Mouse (Mus musculus) CH12.LX (cell line): ENCODE results near the gene Krt16. TPM values are rescaled to one million over a fixed set of nuclear protein-coding genes. Genes with fewer than 3 reads are reported as not detected.

Source experiments
- DNase-seq: peaks from one replicate; pipeline ENCODE4 v3.0.0-alpha.2; 2013; ENCODE audit errors: extremely low read depth
- H3K27ac ChIP-seq: 2 replicates; pipeline ENCODE4 v1.5.1; 2012; ENCODE audit warnings: low read depth, mild to moderate bottlenecking, control low read depth, moderate library complexity; ENCODE audit not compliant: insufficient read depth
- H3K27me3 ChIP-seq: replicated peaks from 2 replicates; pipeline ENCODE3; 2012; ENCODE audit warnings: inconsistent platforms
- H3K36me3 ChIP-seq, 2 experiments: replicated peaks in 1 of 2; 2 replicates each; pipeline versions ENCODE3 to v1.6.1; 2012; ENCODE audit warnings: inconsistent platforms in 1 of 2, low read length in 1 of 2, mild to moderate bottlenecking in 1 of 2, mixed read lengths in 1 of 2, moderate library complexity in 1 of 2; ENCODE audit not compliant: control insufficient read depth in 1 of 2, insufficient read depth in 1 of 2
- H3K4me1 ChIP-seq, 2 experiments: 2 replicates each; pipeline ENCODE4 v1.6.1; 2012; ENCODE audit warnings: inconsistent platforms in 1 of 2, moderate library complexity in 1 of 2; ENCODE audit not compliant: insufficient read depth in 2 of 2, control insufficient read depth in 1 of 2
- H3K4me2 ChIP-seq: 2 replicates; pipeline ENCODE4 v1.6.1; 2012; ENCODE audit warnings: low read depth, mild to moderate bottlenecking, control low read depth; ENCODE audit not compliant: poor library complexity, insufficient read depth, severe bottlenecking
- H3K4me3 ChIP-seq, 3 experiments: fragments of 150-350 bp in 1 of 3; sonication (generic) in 1 of 3; replicated peaks in 1 of 3; 2 replicates each; pipeline versions ENCODE3 to v1.5.1; 2011 to 2012; ENCODE audit warnings: low read depth in 2 of 3, low read length in 2 of 3, mild to moderate bottlenecking in 2 of 3, moderate library complexity in 2 of 3, control low read depth in 1 of 3, improper control_type of control experiment in 1 of 3, inconsistent platforms in 1 of 3, mixed read lengths in 1 of 3; ENCODE audit not compliant: poor library complexity in 1 of 3
- H3K79me2 ChIP-seq: replicated peaks from 2 replicates; pipeline ENCODE4 v1.6.1; 2012; ENCODE audit warnings: mild to moderate bottlenecking, moderate library complexity; ENCODE audit not compliant: control insufficient read depth, poor library complexity, insufficient read depth, severe bottlenecking; ENCODE audit errors: extremely low read depth
- H3K9ac ChIP-seq: 2 replicates; pipeline ENCODE4 v1.6.1; 2012; ENCODE audit warnings: low read depth, mild to moderate bottlenecking, control low read depth, moderate library complexity; ENCODE audit not compliant: insufficient read depth
- H3K9me3 ChIP-seq: replicated peaks from 2 replicates; pipeline ENCODE3; 2012; ENCODE audit warnings: low read length, inconsistent platforms, mixed read lengths
- CHD1 ChIP-seq: IDR thresholded peaks from 2 replicates; pipeline ENCODE4 v1.6.1; 2012; ENCODE audit warnings: low read depth, low read length, improper control_type of control experiment, inconsistent platforms
- ETS1 ChIP-seq: conservative IDR thresholded peaks from 2 replicates; pipeline ENCODE4 v1.6.1; 2012; ENCODE audit warnings: low read depth, mild to moderate bottlenecking, inconsistent platforms, low read length, improper control_type of control experiment, moderate library complexity
- JUN ChIP-seq: IDR thresholded peaks from 2 replicates; pipeline ENCODE4 v1.6.1; 2011; ENCODE audit warnings: low read depth, mild to moderate bottlenecking, low read length, improper control_type of control experiment, moderate library complexity; ENCODE audit not compliant: insufficient read depth
- JUND ChIP-seq: conservative IDR thresholded peaks from 2 replicates; pipeline ENCODE4 v1.6.1; 2011; ENCODE audit warnings: low read depth, low read length, improper control_type of control experiment
- KAT2A ChIP-seq: IDR thresholded peaks from 2 replicates; pipeline ENCODE4 v1.6.1; 2012; ENCODE audit warnings: low read length, improper control_type of control experiment, inconsistent platforms; ENCODE audit not compliant: insufficient replicate concordance
- MAFK ChIP-seq: IDR thresholded peaks from 2 replicates; pipeline ENCODE4 v1.6.1; 2011; ENCODE audit warnings: low read length, improper control_type of control experiment; ENCODE audit not compliant: insufficient replicate concordance
- MAZ ChIP-seq: IDR thresholded peaks from 2 replicates; pipeline ENCODE4 v1.6.1; 2012; ENCODE audit warnings: low read depth, mild to moderate bottlenecking, inconsistent platforms, low read length, improper control_type of control experiment, moderate library complexity
- MEF2A ChIP-seq: IDR thresholded peaks from 2 replicates; pipeline ENCODE4 v1.6.1; 2014; ENCODE audit warnings: low read depth, mild to moderate bottlenecking, inconsistent platforms, low read length, improper control_type of control experiment, borderline replicate concordance
- MXI1 ChIP-seq: IDR thresholded peaks from 2 replicates; pipeline ENCODE4 v1.6.1; 2011; ENCODE audit warnings: mild to moderate bottlenecking, low read depth, low read length, improper control_type of control experiment
- PAX5 ChIP-seq: IDR thresholded peaks from 2 replicates; pipeline ENCODE4 v1.6.1; 2012; ENCODE audit warnings: low read length, inconsistent platforms, mixed read lengths
- USF1 ChIP-seq: IDR thresholded peaks from 2 replicates; pipeline ENCODE4 v1.6.1; 2014; ENCODE audit warnings: low read depth, mild to moderate bottlenecking, inconsistent platforms, low read length, improper control_type of control experiment
- ZC3H11A ChIP-seq: IDR thresholded peaks from 2 replicates; pipeline ENCODE4 v1.6.1; 2012; ENCODE audit warnings: low read depth, mild to moderate bottlenecking, inconsistent platforms, low read length, improper control_type of control experiment
- ZKSCAN1 ChIP-seq: IDR thresholded peaks from 2 replicates; pipeline ENCODE4 v1.6.1; 2012; ENCODE audit warnings: low read depth, inconsistent platforms, low read length, improper control_type of control experiment, borderline replicate concordance
- dilution Hi-C: fragments of 300-500 bp; cut with MboI; formaldehyde crosslinking; loops from 2 replicates; pipeline ENCODE4 v1.14.3; 2020; ENCODE audit warnings: low sequenced_read_pairs; ENCODE audit not compliant: extremely low pct_unique_long_range_greater_than_20kb, extremely low pct_ligation_motif_present
- in situ Hi-C: fragments of 300-500 bp; cut with MboI; formaldehyde crosslinking; loops from 3 replicates; pipeline ENCODE4 v1.14.3; 2019; ENCODE audit warnings: low sequenced_read_pairs, low pct_ligation_motif_present, low pct_unique_long_range_greater_than_20kb, mixed read lengths
- polyA plus RNA-seq: library from polyadenylated mRNA; unstranded; fragments of >175 nt; gene quantifications from 2 replicates; pipeline ENCODE4 v1.2.1, GENCODE M21; 2012; ENCODE audit warnings: low read depth; ENCODE audit not compliant: insufficient read length
- total RNA-seq, 2 experiments: library from RNA; depleted of rRNA; stranded (reverse); fragments of 300-350 nt in 1 of 2; fragments of >200 nt in 1 of 2; gene quantifications; 2 replicates each; pipeline ENCODE4 v1.2.3; 2012 to 2014

The Krt16 gene
- total and polyA plus RNA-seq, 3 experiments: 0.08 TPM; not detected in 2

GRCm38 (mm10) chr11:100271878-100272277, 23.2 kb upstream of the Krt16 start:
- Histone ChIP-seq H3K4me1 (no peaks in the 10 kb centered on the region), H3K79me2 (no peaks in the 10 kb centered on the region), H3K27ac (no peak overlapping the region), H3K27me3 (peaks cover 89% of the 10 kb centered on the region), H3K9ac (no peak overlapping the region), H3K4me2 (no peak overlapping the region), H3K4me3 (no peak overlapping the region), H3K9me3 (no peaks in the 10 kb centered on the region), H3K36me3 (no peaks in the 10 kb centered on the region)
- TF ChIP-seq MAFK (peak; percentile 71; the same call in 1 of the 2 replicates), KAT2A (no peak)
- in situ Hi-C loops: no loop called here
- dilution Hi-C loops: no loop called here
- no peak for DNase-seq

- Histone ChIP-seq H3K4me3 (no peak within 1 kb of the TSS), H3K79me2 (no peaks in the 10 kb centered on the region), H3K4me1 (no peaks in the 10 kb centered on the region), H3K4me2 (no peak within 1 kb of the TSS), H3K27me3 (peaks cover 91% of the 10 kb centered on the region), H3K9me3 (no peaks in the 10 kb centered on the region), H3K27ac (no peak within 1 kb of the TSS), H3K9ac (no peak within 1 kb of the TSS), H3K36me3 (no peaks in the 10 kb centered on the region)
- in situ Hi-C loops (no loop called here), dilution Hi-C loops (no loop called here)
- DNase-seq: no peak
- TF ChIP-seq ZKSCAN1: no peak
- no peak for TF ChIP-seq PAX5
- TF ChIP-seq MXI1: no peak
Observed at GRCm38 (mm10) chr11:100269821-100270332, 21.2 kb upstream of the Krt16 start, which contains the start of gene Krt42. Gene Krt42 (minus strand): TSS chr11:100269871.

GRCm38 (mm10) chr11:100262058-100262980, 13.6 kb upstream of the Krt16 start:
- H3K9me3 ChIP-seq: no peaks in the 10 kb centered on the region

More at GRCm38 (mm10) chr11:100262058-100262980, 13.6 kb upstream of the Krt16 start:
- no peak overlapping the region for H3K4me3 ChIP-seq
- no peak overlapping the region for H3K27ac ChIP-seq
- TF ChIP-seq MEF2A (no peak), PAX5 (no peak), USF1 (no peak), ZC3H11A (no peak), JUND (no peak), JUN (no peak), CHD1 (no peak), ETS1 (no peak), MAZ (no peak)
- H3K9ac ChIP-seq: no peak overlapping the region
- no peak overlapping the region for H3K4me2 ChIP-seq
- dilution Hi-C loops: no loop called here
- no peaks in the 10 kb centered on the region for H3K79me2 ChIP-seq
- no peaks in the 10 kb centered on the region for H3K36me3 ChIP-seq
- H3K27me3 ChIP-seq: peaks cover 98% of the 10 kb centered on the region
- in situ Hi-C loops: no loop called here
- DNase-seq: no peak
- H3K4me1 ChIP-seq: peaks cover 13 to 32% of the 10 kb centered on the region in 2 experiments
